Mouse (Mus musculus) limb, embryonic 13.5 days (tissue): Measurements from ENCODE around the gene Tmem141. TPM values are rescaled to one million over a fixed set of nuclear protein-coding genes. Genes with fewer than 3 reads are reported as not detected.

Experiments
- ATAC-seq: fragments of 200-750 bp; cut with Nextera tagmentation; 2 replicates; pipeline ENCODE4 v1.8.0; 2017; ENCODE audit warnings: low read depth, moderate number of reproducible peaks, moderate TSS enrichment; ENCODE audit not compliant: low FRiP score
- H3K27ac ChIP-seq: fragments of 300-500 bp; sonication (generic); 2 replicates; pipeline ENCODE4 v1.5.1; 2015; ENCODE audit warnings: inconsistent platforms, mild to moderate bottlenecking, moderate library complexity
- H3K27me3 ChIP-seq: fragments of 300-500 bp; sonication (generic); 2 replicates; pipeline ENCODE4 v1.6.1; 2015; ENCODE audit warnings: mild to moderate bottlenecking, inconsistent platforms
- H3K36me3 ChIP-seq: fragments of 300-500 bp; sonication (generic); 2 replicates; pipeline ENCODE4 v1.6.1; 2015; ENCODE audit warnings: inconsistent platforms, mild to moderate bottlenecking, moderate library complexity
- H3K4me1 ChIP-seq: fragments of 300-500 bp; sonication (generic); 2 replicates; pipeline ENCODE4 v1.6.1; 2015; ENCODE audit warnings: inconsistent platforms
- H3K4me2 ChIP-seq: fragments of 300-500 bp; sonication (generic); replicated peaks from 2 replicates; pipeline ENCODE4 v1.6.1; 2015; ENCODE audit warnings: inconsistent platforms, mild to moderate bottlenecking, moderate library complexity
- H3K4me3 ChIP-seq: fragments of 300-500 bp; sonication (generic); 2 replicates; pipeline ENCODE4 v1.5.1; 2015; ENCODE audit warnings: moderate library complexity, mild to moderate bottlenecking, inconsistent platforms
- H3K9ac ChIP-seq: fragments of 300-500 bp; sonication (generic); 2 replicates; pipeline ENCODE4 v1.6.1; 2015; ENCODE audit warnings: mild to moderate bottlenecking, inconsistent platforms
- H3K9me3 ChIP-seq: fragments of 300-500 bp; sonication (generic); 2 replicates; pipeline ENCODE4 v1.6.1; 2016; ENCODE audit warnings: inconsistent platforms
- WGBS: fragments of 180-500 bp; shearing (Covaris S2); methylation state at CpG from one replicate; pipeline ENCODE4 v1.1.7; 2015; 5-methylcytosine and 5-hydroxymethylcytosine counted together
- polyA plus RNA-seq: library from polyadenylated mRNA; unstranded; fragments of >200 nt; fragmentation: Nextera tagmentation; extraction: Ambion mirVana; gene quantifications from 2 replicates; pipeline ENCODE4 v1.2.1, GENCODE M21; 2015

Gene Tmem141
- polyA plus RNA-seq, 1 experiment from 2014 or later: 28.7 TPM

- no peaks in the 10 kb centered on the region for H3K9me3 ChIP-seq
- H3K36me3 ChIP-seq: no peaks in the 10 kb centered on the region
- no peaks in the 10 kb centered on the region for H3K27me3 ChIP-seq
- H3K9ac ChIP-seq: no peak overlapping the region
- 39% methylated on average over 1 of the region's 1 CpGs for WGBS
- H3K4me1 ChIP-seq: no peaks in the 10 kb centered on the region
- no peak overlapping the region for H3K4me2 ChIP-seq
- no peak overlapping the region for H3K27ac ChIP-seq
- H3K4me3 ChIP-seq: no peak overlapping the region
- no peak for ATAC-seq
These were observed 12.2 kb upstream of the Tmem141 start for GRCm38 (mm10) chr2:25634046-25634445.

GRCm38 (mm10) chr2:25633616-25634015 lies 11.8 kb upstream of the Tmem141 start:
- Histone ChIP-seq H3K27ac (no peak overlapping the region), H3K27me3 (no peaks in the 10 kb centered on the region), H3K36me3 (no peaks in the 10 kb centered on the region), H3K9ac (no peak overlapping the region), H3K4me1 (no peaks in the 10 kb centered on the region), H3K4me2 (no peak overlapping the region), H3K9me3 (no peaks in the 10 kb centered on the region), H3K4me3 (no peak overlapping the region)
- 79% methylated on average over 3 of the region's 3 CpGs for WGBS
- no peak for ATAC-seq

GRCm38 (mm10) chr2:25628738-25629137 lies 6.9 kb upstream of the Tmem141 start:
- Histone ChIP-seq H3K9ac (no peak overlapping the region), H3K27ac (no peak overlapping the region), H3K4me3 (no peak overlapping the region), H3K27me3 (no peaks in the 10 kb centered on the region), H3K4me1 (no peaks in the 10 kb centered on the region), H3K4me2 (no peak overlapping the region), H3K36me3 (no peaks in the 10 kb centered on the region), H3K9me3 (no peaks in the 10 kb centered on the region)
- ATAC-seq: no peak
- WGBS: 39% methylated on average over 4 of the region's 4 CpGs

- no peak within 1 kb of the TSS for H3K4me3 ChIP-seq
- 74% methylated on average over 6 of the region's 6 CpGs for WGBS
- no peak for ATAC-seq
- H3K36me3 ChIP-seq: no peaks in the 10 kb centered on the region
- H3K9ac ChIP-seq: no peak within 1 kb of the TSS
- no peaks in the 10 kb centered on the region for H3K9me3 ChIP-seq
- H3K27ac ChIP-seq: no peak within 1 kb of the TSS
- no peaks in the 10 kb centered on the region for H3K4me1 ChIP-seq
- no peaks in the 10 kb centered on the region for H3K27me3 ChIP-seq
- H3K4me2 ChIP-seq: no peak within 1 kb of the TSS
These were observed 6.0 kb upstream of the Tmem141 start, which contains the start of gene Fcna for GRCm38 (mm10) chr2:25627811-25628210. Gene Fcna (minus strand): TSS chr2:25628030.

- H3K27ac ChIP-seq: no peak overlapping the region
- no peak for ATAC-seq
- WGBS: 63% methylated on average over 5 of the region's 5 CpGs
- no peaks in the 10 kb centered on the region for H3K36me3 ChIP-seq
- H3K27me3 ChIP-seq: no peaks in the 10 kb centered on the region
- no peak overlapping the region for H3K9ac ChIP-seq
- H3K4me3 ChIP-seq: no peak overlapping the region
- H3K4me1 ChIP-seq: peaks cover 5% of the 10 kb centered on the region; the same call in 1 of the 2 replicates
- H3K4me2 ChIP-seq: no peak overlapping the region
- H3K9me3 ChIP-seq: no peaks in the 10 kb centered on the region
These were observed 4.2 kb upstream of the Tmem141 start for GRCm38 (mm10) chr2:25625986-25626385.

- Histone ChIP-seq H3K9ac (peak overlapping the region; percentile 70; the same call in 1 of the 2 replicates), H3K36me3 (no peaks in the 10 kb centered on the region), H3K27ac (no peak overlapping the region), H3K4me3 (peak overlapping the region; percentile 58; the same call in 1 of the 2 replicates), H3K4me2 (peak overlapping the region; percentile 82), H3K9me3 (no peaks in the 10 kb centered on the region), H3K4me1 (peaks cover 16% of the 10 kb centered on the region), H3K27me3 (peaks cover 33% of the 10 kb centered on the region)
- WGBS: 80% methylated on average over 4 of the region's 4 CpGs
- no peak for ATAC-seq
These were observed 965 bp downstream of the Tmem141 start for GRCm38 (mm10) chr2:25620852-25621228.

- Histone ChIP-seq H3K9me3 (no peaks in the 10 kb centered on the region), H3K4me1 (peaks cover 17% of the 10 kb centered on the region), H3K27ac (no peak overlapping the region), H3K36me3 (no peaks in the 10 kb centered on the region), H3K9ac (no peak overlapping the region), H3K27me3 (peaks cover 37% of the 10 kb centered on the region), H3K4me3 (no peak overlapping the region), H3K4me2 (no peak overlapping the region)
- WGBS: 80% methylated on average over 6 of the region's 6 CpGs
- ATAC-seq: no peak
These were observed 1.4 kb downstream of the Tmem141 start for GRCm38 (mm10) chr2:25620386-25620785.

- H3K27ac ChIP-seq: no peak within 1 kb of the TSS
- no peaks in the 10 kb centered on the region for H3K9me3 ChIP-seq
- no peaks in the 10 kb centered on the region for H3K36me3 ChIP-seq
- H3K9ac ChIP-seq: peak within 1 kb of the TSS; percentile 51; the same call in 1 of the 2 replicates
- peaks cover 64% of the 10 kb centered on the region for H3K27me3 ChIP-seq
- peak within 1 kb of the TSS; percentile 49 for H3K4me2 ChIP-seq
- 85% methylated on average over 3 of the region's 3 CpGs for WGBS
- H3K4me1 ChIP-seq: peaks cover 17% of the 10 kb centered on the region
- H3K4me3 ChIP-seq: peak within 1 kb of the TSS; percentile 24
- ATAC-seq: no peak
These were observed 4.2 kb downstream of the Tmem141 start, which contains the start of gene Ccdc183 for GRCm38 (mm10) chr2:25617578-25617977. Gene Ccdc183 (minus strand): TSS chr2:25617678.

- peak overlapping the region; percentile 49 for H3K4me2 ChIP-seq
- H3K9ac ChIP-seq: peak overlapping the region; percentile 51
- H3K36me3 ChIP-seq: no peaks in the 10 kb centered on the region
- no peaks in the 10 kb centered on the region for H3K9me3 ChIP-seq
- peak overlapping the region; percentile 24 for H3K4me3 ChIP-seq
- 23% methylated on average over 21 of the region's 22 CpGs for WGBS
- H3K4me1 ChIP-seq: peaks cover 16% of the 10 kb centered on the region
- ATAC-seq: no peak
- peaks cover 70% of the 10 kb centered on the region for H3K27me3 ChIP-seq
- no peak overlapping the region for H3K27ac ChIP-seq
These were observed 5.4 kb downstream of the Tmem141 start for GRCm38 (mm10) chr2:25616398-25616797.

- Histone ChIP-seq H3K27ac (peak overlapping the region; percentile 96; the same call in 1 of the 2 replicates), H3K9me3 (no peaks in the 10 kb centered on the region), H3K27me3 (peaks cover 15% of the 10 kb centered on the region), H3K36me3 (peaks cover 17% of the 10 kb centered on the region), H3K4me3 (peak overlapping the region; percentile 79), H3K4me2 (peak overlapping the region; percentile 74), H3K9ac (peak overlapping the region; percentile 99), H3K4me1 (peaks cover 20% of the 10 kb centered on the region)
- 60% methylated on average over 10 of the region's 10 CpGs for WGBS
- ATAC-seq: no peak; the same call in 1 of the 2 replicates
These were observed 13.1 kb downstream of the Tmem141 start for GRCm38 (mm10) chr2:25608671-25609070.

- Histone ChIP-seq H3K4me2 (peak within 1 kb of the TSS; percentile 74), H3K4me1 (peaks cover 20% of the 10 kb centered on the region), H3K4me3 (peak within 1 kb of the TSS; percentile 79), H3K9ac (peak within 1 kb of the TSS; percentile 99), H3K36me3 (peaks cover 23% of the 10 kb centered on the region), H3K27ac (peak within 1 kb of the TSS; percentile 96), H3K27me3 (peaks cover 9% of the 10 kb centered on the region), H3K9me3 (no peaks in the 10 kb centered on the region)
- under 1% methylated on average over 80 of the region's 80 CpGs for WGBS
- peak; percentile 90 for ATAC-seq
These were observed 13.8 kb downstream of the Tmem141 start, which contains the start of gene Rabl6 for GRCm38 (mm10) chr2:25607761-25608622. Gene Rabl6 (minus strand): TSS chr2:25608521.

- no peak overlapping the region for H3K9ac ChIP-seq
- ATAC-seq: no peak
- H3K4me2 ChIP-seq: no peak overlapping the region
- H3K9me3 ChIP-seq: no peaks in the 10 kb centered on the region
- H3K36me3 ChIP-seq: peaks cover 78% of the 10 kb centered on the region
- no peak overlapping the region for H3K4me3 ChIP-seq
- no peaks in the 10 kb centered on the region for H3K27me3 ChIP-seq
- H3K4me1 ChIP-seq: peaks cover 16% of the 10 kb centered on the region
- H3K27ac ChIP-seq: no peak overlapping the region
- 95% methylated on average over 5 of the region's 5 CpGs for WGBS
These were observed 19.3 kb downstream of the Tmem141 start for GRCm38 (mm10) chr2:25602526-25602925.
